Mouse (Mus musculus): ENCODE data around the gene Abcc12. TPM values are rescaled to one million over a fixed set of nuclear protein-coding genes. Genes with fewer than 3 reads are reported as not detected.

Gene Abcc12
- total RNA-seq, 1 experiment from 2014 or later = 0.15 TPM

Small RNA genes lying within 50 kb of the gene (microRNA-seq; reads per million reads assigned to microRNA genes)
- gene Gm44348 = 0 reads per million in 2 experiments

Other genes starting within 250 kb of the Abcc12 start
- gene Lonp2, start 43.4 kb upstream of the Abcc12 start, total RNA-seq (2021) = 123 and 136 TPM in 2 replicates
- gene Gm10638, start 165.0 kb upstream of the Abcc12 start, total RNA-seq (2021) = 2.7 and 4.4 TPM in 2 replicates
- 19.4 and 20.2 TPM in 2 replicates for gene Siah1a, start 165.2 kb upstream of the Abcc12 start, total RNA-seq (2021)